Mouse (Mus musculus): ENCODE measurements around the gene Chd1l.

Chd1l gene

GRCm38 (mm10) chr3:97535660-97536059 is 74.3 kb downstream of the Chd1l start:
- in situ Hi-C loops (cut with MboI, MseI), result loop anchor here (10.0 to 25.0 kb wide), 2 partner anchors 869 to 2002 kb away; no protein-coding TSS in a partner anchor

DNA sequence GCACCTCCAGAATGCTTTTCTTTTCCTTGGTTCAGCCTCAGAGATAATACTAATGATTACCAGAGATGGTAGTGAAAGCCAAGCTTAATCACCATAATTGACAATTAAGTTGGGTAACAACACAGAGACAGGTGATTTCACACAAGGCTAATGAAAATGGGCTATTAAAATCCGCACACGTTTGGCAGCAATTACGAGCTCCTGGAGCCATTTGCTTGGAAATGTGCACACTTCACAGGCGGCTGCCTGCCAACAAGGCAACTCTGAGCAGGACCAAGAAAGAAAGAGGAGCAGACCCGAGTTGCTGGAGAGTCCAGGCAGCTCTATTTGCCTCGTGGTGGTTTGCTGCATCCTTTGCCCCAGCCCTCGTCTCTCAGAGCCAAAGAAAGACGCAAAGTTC is 84.5 kb downstream of the Chd1l start:
- in situ Hi-C loops (cut with MboI, MseI), result loop anchor here (25.0 kb wide), 1 partner anchor 2012 kb away; no protein-coding TSS in a partner anchor

- in situ Hi-C loops (cut with MboI, MseI), result loop anchor here (25.0 kb wide), 1 partner anchor 2012 kb away; no protein-coding TSS in a partner anchor
Observed at GRCm38 (mm10) chr3:97524835-97525234, 85.2 kb downstream of the Chd1l start.

DNA sequence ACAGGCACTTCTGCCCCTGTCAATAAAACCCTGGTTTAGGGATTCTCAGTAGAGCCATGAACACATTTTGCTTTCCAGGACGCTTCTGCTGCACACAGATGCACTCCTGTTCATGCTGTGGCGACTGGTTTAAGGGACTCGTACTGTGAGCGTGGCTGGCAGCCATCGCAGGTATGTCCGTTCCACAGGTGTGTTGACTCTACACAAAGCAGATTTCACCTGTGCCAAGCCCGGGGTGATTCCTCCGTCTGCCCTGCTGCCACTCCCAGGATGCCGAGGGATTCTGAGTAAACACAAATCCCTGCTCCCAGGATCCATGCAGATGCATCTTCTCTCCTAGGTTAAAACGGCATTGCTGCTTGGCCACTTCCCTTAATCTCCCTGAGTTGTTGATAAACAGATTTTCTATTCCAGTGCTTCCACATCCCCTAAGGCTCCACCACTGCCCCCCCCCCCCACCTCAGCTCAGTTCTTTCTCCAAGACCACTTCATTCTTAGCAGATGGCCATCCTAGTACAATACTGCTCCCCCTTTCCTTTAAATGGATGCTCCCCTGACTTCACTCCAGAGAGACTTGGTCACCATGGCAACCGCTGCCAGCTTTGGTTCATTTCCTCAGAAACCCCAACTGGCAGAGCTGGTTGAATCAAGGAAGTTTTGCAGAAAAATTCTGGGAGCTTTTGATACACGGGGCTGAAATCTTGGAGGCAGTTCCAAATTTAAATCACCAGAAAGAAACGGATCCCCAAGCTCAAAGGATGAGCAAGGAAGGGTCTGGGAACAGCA is 87.9 kb downstream of the Chd1l start:
- in situ Hi-C loops (cut with MboI, MseI), result no loop called here

DNA sequence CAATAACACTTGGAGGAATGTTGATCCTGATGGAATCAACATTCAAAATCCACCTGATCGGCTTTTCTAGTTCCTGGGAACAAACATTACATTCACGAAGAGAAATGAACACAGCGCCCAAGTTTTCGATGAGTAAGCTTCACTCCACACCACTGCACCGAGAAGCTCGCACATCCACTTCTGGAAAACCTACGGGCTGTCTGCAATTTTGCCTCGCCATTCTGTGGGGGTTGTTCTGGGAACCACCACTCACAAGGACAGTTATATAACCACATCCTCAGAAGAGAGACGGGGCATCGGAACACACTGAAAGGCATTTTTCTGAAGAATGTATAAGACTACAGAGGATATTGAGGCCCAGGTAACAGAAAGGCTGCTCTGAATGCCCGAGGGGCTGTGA is 90.1 kb downstream of the Chd1l start:
- in situ Hi-C loops (cut with MboI, MseI), result no loop called here

DNA sequence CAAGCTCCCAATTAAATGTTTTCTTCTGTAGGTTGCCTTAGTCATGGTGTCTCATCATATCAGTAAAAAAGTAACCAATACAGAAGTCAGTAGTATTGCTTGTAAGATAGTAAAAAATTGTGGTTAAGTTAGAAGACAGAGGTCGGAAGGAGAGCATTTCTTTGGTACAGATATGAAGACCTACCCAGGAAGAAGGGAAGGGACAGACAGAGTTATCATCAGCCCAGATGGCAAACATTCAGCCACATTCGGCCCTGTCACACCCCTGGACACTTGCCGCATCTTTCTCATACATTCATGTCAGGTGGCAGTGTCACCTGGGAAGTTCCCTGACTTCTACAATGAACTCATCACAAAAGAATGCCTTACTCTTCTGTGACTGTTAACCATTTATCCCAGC is 97.7 kb downstream of the Chd1l start:
- in situ Hi-C loops (cut with MboI, MseI), result loop anchor here (5.0 kb wide), 1 partner anchor 45 kb away; no protein-coding TSS in a partner anchor

All from T-helper 1 cell (primary cell).